23 mouse cellular contexts compared by ENCODE assay signal in the genomic region with DNA sequence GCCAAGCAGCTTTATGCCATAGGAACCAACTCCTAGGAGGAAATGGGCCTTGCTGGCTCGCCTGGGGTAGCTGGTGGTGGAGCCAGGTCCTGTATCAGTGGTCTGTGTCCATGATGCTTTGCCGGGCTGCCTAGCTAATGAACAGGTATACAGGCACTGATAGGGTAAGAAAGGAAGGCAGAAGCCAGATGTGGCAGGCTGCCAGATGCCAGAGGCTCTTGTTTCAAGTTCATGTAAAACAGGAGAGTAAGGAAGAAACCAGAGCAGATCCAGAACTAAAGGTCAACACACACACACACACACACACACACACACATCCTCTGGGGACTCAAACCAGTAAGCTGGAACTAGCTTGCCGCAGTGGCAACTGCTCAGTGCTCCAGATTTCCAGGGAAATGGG. TPM values are rescaled to one million over a fixed set of nuclear protein-coding genes. Genes with fewer than 3 reads are reported as not detected.
A peak's percentile ranks its signal among the peaks of the same experiment; 100 is the strongest.
DNase-seq lines count a peak whose midpoint lies in the region; ATAC-seq and TF ChIP-seq lines count a peak whose summit lies in the region.
"Had no signal": no experiment of that assay in that cellular context is flagged by ENCODE, and none has a peak within 500 bp of the region (broad histone marks: within the 10 kb centered on the region; RNA-seq: fewer than 3 reads in every experiment).

No protein-coding gene starts in this region.

- TF ChIP-seq CTCF in kidney, adult 2 months (conservative IDR thresholded peaks at IDR 0.05; ENCODE audit: insufficient read depth, insufficient read length, low read depth, low read length), result no peak

- H3K9me3 ChIP-seq in embryonic facial prominence, embryonic 10.5 days, result no peaks in the 10 kb centered on the region
- no peaks in the 10 kb centered on the region for H3K9me3 ChIP-seq in limb, embryonic 12.5 days
- H3K9me3 ChIP-seq: forebrain, embryonic 12.5 days; heart, embryonic 15.5 days; midbrain, embryonic 15.5 days; neural tube, embryonic 15.5 days had no signal

- no peak overlapping the region for H3K9ac ChIP-seq in limb, embryonic 12.5 days (replicated peaks)
- H3K9ac ChIP-seq: forebrain, embryonic 12.5 days; heart, embryonic 15.5 days; midbrain, embryonic 15.5 days; neural tube, embryonic 15.5 days had no signal

- 53% methylated on average over 3 of the region's 3 CpGs for WGBS in kidney, adult 2 months
- 68% methylated on average over 3 of the region's 3 CpGs for WGBS in embryonic facial prominence, embryonic 10.5 days
- 36% methylated on average over 3 of the region's 3 CpGs for WGBS in limb, embryonic 12.5 days

- no peak for TF ChIP-seq POLR2A in kidney, adult 2 months (IDR thresholded peaks at IDR 0.05; ENCODE audit: low read depth, low read length)

- H3K36me3 ChIP-seq in kidney, adult 2 months (ENCODE audit: control insufficient read depth, insufficient read depth, low read length), result no peaks in the 10 kb centered on the region
- H3K36me3 ChIP-seq in embryonic facial prominence, embryonic 10.5 days (replicated peaks), result no peaks in the 10 kb centered on the region
- no peaks in the 10 kb centered on the region for H3K36me3 ChIP-seq in limb, embryonic 12.5 days
- H3K36me3 ChIP-seq: forebrain, embryonic 12.5 days; heart, embryonic 15.5 days; midbrain, embryonic 15.5 days; neural tube, embryonic 15.5 days had no signal

- H3K4me3 ChIP-seq in kidney, adult 2 months (ENCODE audit: insufficient read depth, low read depth, low read length), result no peak overlapping the region
- no peak overlapping the region for H3K4me3 ChIP-seq in embryonic facial prominence, embryonic 10.5 days
- H3K4me3 ChIP-seq in limb, embryonic 12.5 days (replicated peaks), result no peak overlapping the region
- H3K4me3 ChIP-seq: forebrain, embryonic 12.5 days; heart, embryonic 15.5 days; layer of hippocampus, adult 2 months; midbrain, embryonic 15.5 days; neural tube, embryonic 15.5 days had no signal

- peak overlapping the region; percentile 50 for H3K4me2 ChIP-seq in limb, embryonic 12.5 days
- H3K4me2 ChIP-seq: forebrain, embryonic 12.5 days; heart, embryonic 15.5 days; midbrain, embryonic 15.5 days; neural tube, embryonic 15.5 days had no signal

- H3K4me1 ChIP-seq in kidney, adult 2 months (ENCODE audit: control insufficient read depth, insufficient read depth, low read length), result no peaks in the 10 kb centered on the region
- H3K4me1 ChIP-seq in embryonic facial prominence, embryonic 10.5 days, result peaks cover 26% of the 10 kb centered on the region
- H3K4me1 ChIP-seq in limb, embryonic 12.5 days (replicated peaks), result peaks cover 62% of the 10 kb centered on the region
- H3K4me1 ChIP-seq: forebrain, embryonic 12.5 days; midbrain, embryonic 15.5 days had no signal

- no peak for ATAC-seq in limb, embryonic 12.5 days (ENCODE audit: insufficient number of reproducible peaks, insufficient read depth, low FRiP score, low TSS enrichment, low read depth)
- no peak for ATAC-seq in activated CD4-positive, CD25-positive, alpha-beta regulatory T cell, adult 4 months
- ATAC-seq: hindbrain, embryonic 16.5 days; midbrain, embryonic 15.5 days had no signal

- no peaks in the 10 kb centered on the region for H3K27me3 ChIP-seq in kidney, adult 2 months (replicated peaks; ENCODE audit: control insufficient read depth, insufficient read depth, low read length)
- H3K27me3 ChIP-seq in embryonic facial prominence, embryonic 10.5 days (replicated peaks; ENCODE audit: low read depth, poor library complexity, severe bottlenecking), result 0 out of 2 replicates have a peak, but pooled peaks cover 26% of the 10 kb centered on the region
- peaks cover 25% of the 10 kb centered on the region for H3K27me3 ChIP-seq in limb, embryonic 12.5 days
- H3K27me3 ChIP-seq: forebrain, embryonic 12.5 days; midbrain, embryonic 15.5 days had no signal

- peak; percentile 24 for DNase-seq in embryo, embryonic 10.5 days (ENCODE audit: low spot score)
- DNase-seq in embryo, embryonic 9.5 days (ENCODE audit: extremely low spot score), result no peak
- DNase-seq in kidney, postnatal 36 days, result peak; percentile 2 to 22
- DNase-seq in kidney, adult 2 months, result no peak
- DNase-seq in embryonic facial prominence, embryonic 10.5 days (ENCODE audit: low spot score), result peak; percentile 51
- DNase-seq: adrenal gland, postnatal 25 days; gastrocnemius, postnatal 14 days; kidney, adult 18-20 months; layer of hippocampus, postnatal 36 days; lung, adult 18-20 months; lung, postnatal 14 days; thymus, postnatal 25 days had no signal

- no peak overlapping the region for H3K27ac ChIP-seq in kidney, adult 2 months (ENCODE audit: insufficient read depth, low read depth, low read length)
- no peak overlapping the region for H3K27ac ChIP-seq in embryonic facial prominence, embryonic 10.5 days (replicated peaks)
- peak overlapping the region; percentile 66 for H3K27ac ChIP-seq in limb, embryonic 12.5 days
- H3K27ac ChIP-seq: forebrain, embryonic 12.5 days; heart, embryonic 15.5 days; layer of hippocampus, adult 2 months; midbrain, embryonic 15.5 days had no signal

RNA-seq across cellular contexts. Expression of a gene that starts 5.1 kb away (rescaled TPM):
- not detected in 2 replicates for polyA plus RNA-seq in kidney, adult 2 months (2012; rRNA removed)
- polyA plus RNA-seq in embryonic facial prominence, embryonic 10.5 days (2016; fragmentation: Nextera tagmentation; extraction: Ambion mirVana), result not detected in 2 replicates
- polyA plus RNA-seq in limb, embryonic 12.5 days (2016; fragmentation: Nextera tagmentation; extraction: Ambion mirVana), result not detected in 2 replicates
- polyA plus RNA-seq in activated CD4-positive, CD25-positive, alpha-beta regulatory T cell, adult 4 months (2017; shearing (Covaris generic)), result not detected
- polyA plus RNA-seq: C2C12; forebrain, embryonic 12.5 days; heart, embryonic 15.5 days; hindbrain, embryonic 16.5 days; liver, adult 2 months; midbrain, embryonic 15.5 days; neural tube, embryonic 15.5 days; small intestine, adult 2 months had no signal

RNA-seq across cellular contexts. Expression of a gene that starts 20.5 kb away (rescaled TPM):
- 7.6 and 10.9 TPM in 2 replicates for polyA plus RNA-seq in kidney, adult 2 months (2012; rRNA removed)
- 273 and 281 TPM in 2 replicates for polyA plus RNA-seq in embryonic facial prominence, embryonic 10.5 days (2016; fragmentation: Nextera tagmentation; extraction: Ambion mirVana)
- 247 and 252 TPM in 2 replicates for polyA plus RNA-seq in limb, embryonic 12.5 days (2016; fragmentation: Nextera tagmentation; extraction: Ambion mirVana)
- 100 to 1,000 TPM; 133 to 154 TPM for polyA plus RNA-seq in activated CD4-positive, CD25-positive, alpha-beta regulatory T cell, adult 4 months (2017; shearing (Covaris generic))

RNA-seq across cellular contexts. Expression of a gene that starts 41.2 kb away (rescaled TPM):
- 77.2 and 84.6 TPM in 2 replicates for polyA plus RNA-seq in kidney, adult 2 months (2012; rRNA removed)
- polyA plus RNA-seq in embryonic facial prominence, embryonic 10.5 days (2016; fragmentation: Nextera tagmentation; extraction: Ambion mirVana), result 83.2 and 85.8 TPM in 2 replicates
- 87.0 and 88.9 TPM in 2 replicates for polyA plus RNA-seq in limb, embryonic 12.5 days (2016; fragmentation: Nextera tagmentation; extraction: Ambion mirVana)
- 100 to 1,000 TPM; 188 to 201 TPM for polyA plus RNA-seq in activated CD4-positive, CD25-positive, alpha-beta regulatory T cell, adult 4 months (2017; shearing (Covaris generic))

Comparison
In these comparisons a context has a peak if more than half of its experiments do, and no peak if none do; other contexts are left out.
1. DNase-seq: peak in embryo, embryonic 10.5 days (single experiment), kidney, postnatal 36 days (2 of 2) and embryonic facial prominence, embryonic 10.5 days (single experiment); none in embryo, embryonic 9.5 days (single experiment) and kidney, adult 2 months (single experiment).
2. RNA of a gene that starts 20.5 kb away (polyA plus RNA-seq): 273 to 281 TPM in embryonic facial prominence, embryonic 10.5 days, 247 to 252 TPM in limb, embryonic 12.5 days and 133 to 154 TPM in activated CD4-positive, CD25-positive, alpha-beta regulatory T cell, adult 4 months; 7.6 to 10.9 TPM in kidney, adult 2 months; every median in the first group is over 10 times any median in the second.